ENCODE assay signal across 20 mouse cellular contexts in the genomic region with DNA sequence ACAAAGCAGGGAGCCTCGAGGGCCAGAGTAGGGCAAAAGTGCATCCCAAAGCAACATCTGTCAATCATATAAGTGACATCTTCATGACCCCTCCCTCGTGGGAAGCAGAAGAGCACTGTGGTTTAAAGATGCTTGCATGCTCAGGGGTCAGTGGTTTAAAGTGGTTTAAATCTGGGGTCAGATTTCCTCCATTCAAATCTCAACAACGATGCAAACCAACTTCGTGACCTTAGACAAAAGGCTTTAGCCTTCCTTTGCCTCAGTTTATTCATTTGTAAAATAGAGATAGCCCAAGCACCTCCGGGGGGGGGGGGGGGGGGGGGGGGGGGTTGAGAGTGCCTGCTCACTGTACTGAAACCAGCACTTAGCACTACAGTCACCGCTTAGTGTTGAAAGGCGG. TPM values are rescaled to one million over a fixed set of nuclear protein-coding genes. Genes with fewer than 3 reads are reported as not detected.
DNase-seq lines count a peak whose midpoint lies in the region; TF ChIP-seq lines count a peak whose summit lies in the region.
"Had no signal": no experiment of that assay in that cellular context is flagged by ENCODE, and none has a peak within 500 bp of the region (broad histone marks: within the 10 kb centered on the region; RNA-seq: fewer than 3 reads in every experiment).

No protein-coding gene starts in this region.

- 0 out of 2 replicates have a peak overlapping the region, but pooled peaks have one; percentile 13 for H3K27ac ChIP-seq in ES-Bruce4 (ENCODE audit: insufficient read depth, low read length)
- no peak overlapping the region for H3K27ac ChIP-seq in gastrocnemius, adult 2 months
- H3K27ac ChIP-seq: embryonic facial prominence, embryonic 13.5 days; embryonic facial prominence, embryonic 15.5 days; forebrain, embryonic 10.5 days; forebrain, embryonic 12.5 days had no signal

- TF ChIP-seq EP300 in ES-Bruce4 (IDR thresholded peaks at IDR 0.05; ENCODE audit: insufficient read depth, low read depth, low read length) = 0 out of 2 replicates have a peak, but pooled peaks have one; percentile 44

- H3K4me3 ChIP-seq in ES-Bruce4 (ENCODE audit: low read depth, low read length) = no peak overlapping the region
- H3K4me3 ChIP-seq in gastrocnemius, adult 2 months = no peak overlapping the region
- H3K4me3 ChIP-seq: embryonic facial prominence, embryonic 13.5 days; embryonic facial prominence, embryonic 15.5 days; erythroblast, embryonic 14.5 days; forebrain, embryonic 10.5 days; forebrain, embryonic 12.5 days had no signal

- H3K9me3 ChIP-seq in ES-Bruce4 (replicated peaks; ENCODE audit: control insufficient read depth, insufficient read depth, low read length, poor library complexity, severe bottlenecking) = no peaks in the 10 kb centered on the region; the same call in 1 of the 2 replicates
- H3K9me3 ChIP-seq: embryonic facial prominence, embryonic 13.5 days; embryonic facial prominence, embryonic 15.5 days; forebrain, embryonic 10.5 days; forebrain, embryonic 12.5 days; G1E had no signal

- H3K9ac ChIP-seq in ES-Bruce4 (ENCODE audit: low read depth, poor library complexity, severe bottlenecking) = no peak overlapping the region
- H3K9ac ChIP-seq: embryonic facial prominence, embryonic 13.5 days; embryonic facial prominence, embryonic 15.5 days; forebrain, embryonic 12.5 days had no signal

- no peak for TF ChIP-seq POLR2A in ES-Bruce4 (IDR thresholded peaks at IDR 0.05; ENCODE audit: insufficient read depth, low read length)

- H3K36me3 ChIP-seq in ES-Bruce4 (ENCODE audit: control insufficient read depth, insufficient read depth, low read length, poor library complexity, severe bottlenecking) = no peaks in the 10 kb centered on the region
- H3K36me3 ChIP-seq: embryonic facial prominence, embryonic 13.5 days; embryonic facial prominence, embryonic 15.5 days; forebrain, embryonic 10.5 days; forebrain, embryonic 12.5 days; G1E had no signal

- peak; percentile 93 for DNase-seq in R1 (ENCODE audit: low read depth, low spot score)
- no peak for DNase-seq in embryo, embryonic 9.5 days (ENCODE audit: extremely low spot score)
- no peak for DNase-seq in gastrocnemius, adult 2 months
- DNase-seq in spleen, adult 18-20 months = no peak
- DNase-seq: adrenal gland, adult 8-10 months; adrenal gland, postnatal 14 days; adrenal gland, postnatal 36 days; cerebellum, adult 11-12 months; cerebellum, adult 2 months; cerebellum, adult 9-10 months; cerebellum, postnatal 10 days; cerebellum, postnatal 25 days had no signal

- no peak for TF ChIP-seq CTCF in ES-Bruce4 (IDR thresholded peaks at IDR 0.05; ENCODE audit: low read depth, low read length)
- no peak for TF ChIP-seq CTCF in gastrocnemius, adult 2 months (IDR thresholded peaks at IDR 0.05)

- peaks cover 15% of the 10 kb centered on the region for H3K4me1 ChIP-seq in ES-Bruce4 (ENCODE audit: control insufficient read depth, insufficient read depth, low read length)
- H3K4me1 ChIP-seq: embryonic facial prominence, embryonic 13.5 days; embryonic facial prominence, embryonic 15.5 days; forebrain, embryonic 10.5 days; forebrain, embryonic 12.5 days had no signal

- intact Hi-C loops in gastrocnemius, adult 2 months (cut with DNase I) = no loop called here

- no peaks in the 10 kb centered on the region for H3K27me3 ChIP-seq in ES-Bruce4 (ENCODE audit: control insufficient read depth, insufficient read depth, low read length, poor library complexity, severe bottlenecking)
- H3K27me3 ChIP-seq: embryonic facial prominence, embryonic 13.5 days; embryonic facial prominence, embryonic 15.5 days; forebrain, embryonic 12.5 days; Patski had no signal

RNA-seq across cellular contexts. Expression of a gene that starts 10.7 kb away (rescaled TPM):
- 1.4 and 2.3 TPM in 2 replicates for polyA plus RNA-seq in ES-Bruce4 (2011; ENCODE audit: insufficient read depth, insufficient read length, low read depth, missing spikeins)
- 1 to 10 TPM; 4.6 to 8.6 TPM for total RNA-seq in gastrocnemius, adult 2 months (2021)

RNA-seq across cellular contexts. Expression of a gene that starts 32.3 kb away (rescaled TPM):
- 34.1 and 39.3 TPM in 2 replicates for polyA plus RNA-seq in ES-Bruce4 (2011; ENCODE audit: insufficient read depth, insufficient read length, low read depth, missing spikeins)
- 1 to 10 TPM; 1.1 to 1.3 TPM for total RNA-seq in gastrocnemius, adult 2 months (2021)
- polyA plus RNA-seq: erythroblast, embryonic 14.5 days had no signal
